Mouse (Mus musculus): ENCODE measurements at regions not wholly inside any gene's neighbourhood (a gene's known extent, or its start where the extent isn't known, plus 50 kb on each side); places are given as distances from the start of the nearest gene placed in this dataset.

DNA sequence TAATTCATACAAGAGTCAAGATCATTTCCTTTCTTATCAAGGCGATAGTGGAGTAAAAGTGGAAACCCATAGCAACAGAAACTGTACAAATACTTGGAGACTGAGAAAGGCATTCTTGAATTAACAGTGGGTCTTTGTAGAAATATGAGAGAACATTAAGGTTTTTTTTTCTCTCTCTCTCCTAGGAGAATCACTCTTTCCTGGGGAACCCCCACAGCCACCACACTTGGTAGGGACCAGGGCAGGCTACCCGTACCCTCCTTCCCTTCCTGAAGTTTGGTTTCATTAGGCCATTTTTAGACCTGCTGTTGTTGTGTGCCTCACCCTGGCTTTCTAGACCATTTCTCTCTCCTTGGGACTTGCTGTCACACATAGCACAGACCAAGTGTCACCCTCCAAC is 229.9 kb downstream of the Brinp2 start:
- Histone ChIP-seq H3K27me3 (ENCODE audit: control insufficient read depth, insufficient read depth, low read length) (no peaks in the 10 kb centered on the region), H3K27ac (ENCODE audit: insufficient read depth, low read length) (no peak overlapping the region), H3K4me3 (replicated peaks; ENCODE audit: insufficient read depth, low read depth, low read length) (no peak overlapping the region), H3K4me1 (ENCODE audit: control insufficient read depth, insufficient read depth, low read length) (no peaks in the 10 kb centered on the region)
- no peak for DNase-seq
- TF ChIP-seq POLR2A (IDR thresholded peaks at IDR 0.05; ENCODE audit: borderline replicate concordance, insufficient read depth, low read length) (no peak), CTCF (IDR thresholded peaks at IDR 0.05; ENCODE audit: borderline replicate concordance, insufficient read depth, low read depth, low read length) (no peak)
- WGBS = 87% methylated on average over 2 of the region's 2 CpGs

DNA sequence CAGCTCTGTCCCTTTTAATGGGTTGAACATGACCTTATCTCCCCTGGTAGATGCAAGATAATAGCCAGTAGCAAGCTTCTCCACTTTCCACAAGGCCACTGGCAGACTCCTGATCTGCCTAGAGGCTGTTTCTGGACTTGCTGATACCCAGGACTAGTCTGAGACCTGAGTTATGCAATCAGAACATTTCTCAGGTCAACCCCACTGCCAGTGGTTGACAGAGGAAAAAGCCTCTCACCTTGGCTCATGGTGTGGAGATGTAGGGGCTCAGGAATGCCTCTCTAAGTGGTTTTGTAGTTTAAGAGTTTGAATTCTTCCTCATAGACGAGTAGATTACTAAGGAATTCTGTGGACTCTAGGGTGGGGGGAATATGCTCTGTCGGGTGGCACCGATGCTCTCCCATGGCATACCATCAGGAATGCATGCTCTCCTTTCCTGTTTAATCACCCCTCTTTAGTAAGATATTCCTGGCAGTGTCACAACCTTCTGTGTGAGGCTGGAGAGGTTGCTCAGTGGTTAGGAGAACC is 226.8 kb downstream of the Brinp2 start:
- Histone ChIP-seq H3K27me3 (ENCODE audit: control insufficient read depth, insufficient read depth, low read length) (no peaks in the 10 kb centered on the region), H3K4me1 (ENCODE audit: control insufficient read depth, insufficient read depth, low read length) (no peaks in the 10 kb centered on the region), H3K4me3 (replicated peaks; ENCODE audit: insufficient read depth, low read depth, low read length) (no peak overlapping the region), H3K27ac (ENCODE audit: insufficient read depth, low read length) (no peak overlapping the region)
- DNase-seq = no peak
- WGBS = 92% methylated on average over 3 of the region's 3 CpGs
- TF ChIP-seq POLR2A (IDR thresholded peaks at IDR 0.05; ENCODE audit: borderline replicate concordance, insufficient read depth, low read length) = no peak
- no peak for TF ChIP-seq CTCF (IDR thresholded peaks at IDR 0.05; ENCODE audit: borderline replicate concordance, insufficient read depth, low read depth, low read length)

DNA sequence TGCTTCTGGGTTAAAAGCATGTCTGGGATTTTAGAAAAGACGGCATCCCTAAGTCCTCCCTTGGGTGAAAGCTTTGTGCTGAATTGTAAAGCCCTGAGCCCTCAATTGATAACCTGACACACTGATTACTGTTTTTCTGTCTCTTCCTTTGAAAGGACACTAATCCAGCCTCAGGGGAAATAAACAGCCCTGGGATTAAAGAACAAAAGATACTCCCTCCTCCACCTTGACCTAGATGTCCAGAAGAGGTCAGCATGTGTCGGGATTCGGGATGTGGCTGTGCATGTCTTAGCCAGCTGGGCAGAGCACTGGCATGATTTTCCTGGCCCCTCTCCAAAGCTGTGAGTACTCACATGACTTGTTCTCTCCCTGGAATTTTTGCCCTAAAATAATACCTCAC is 208.6 kb downstream of the Brinp2 start:
- peak; percentile 15 to 41 for DNase-seq
- 15% methylated on average over 3 of the region's 3 CpGs for WGBS
- TF ChIP-seq CTCF (IDR thresholded peaks at IDR 0.05; ENCODE audit: borderline replicate concordance, insufficient read depth, low read depth, low read length) = no peak
- TF ChIP-seq POLR2A (IDR thresholded peaks at IDR 0.05; ENCODE audit: borderline replicate concordance, insufficient read depth, low read length) = no peak
- Histone ChIP-seq H3K4me3 (replicated peaks; ENCODE audit: insufficient read depth, low read depth, low read length) (no peak overlapping the region), H3K27me3 (ENCODE audit: control insufficient read depth, insufficient read depth, low read length) (no peaks in the 10 kb centered on the region), H3K27ac (ENCODE audit: insufficient read depth, low read length) (no peak overlapping the region), H3K4me1 (ENCODE audit: control insufficient read depth, insufficient read depth, low read length) (no peaks in the 10 kb centered on the region)

DNA sequence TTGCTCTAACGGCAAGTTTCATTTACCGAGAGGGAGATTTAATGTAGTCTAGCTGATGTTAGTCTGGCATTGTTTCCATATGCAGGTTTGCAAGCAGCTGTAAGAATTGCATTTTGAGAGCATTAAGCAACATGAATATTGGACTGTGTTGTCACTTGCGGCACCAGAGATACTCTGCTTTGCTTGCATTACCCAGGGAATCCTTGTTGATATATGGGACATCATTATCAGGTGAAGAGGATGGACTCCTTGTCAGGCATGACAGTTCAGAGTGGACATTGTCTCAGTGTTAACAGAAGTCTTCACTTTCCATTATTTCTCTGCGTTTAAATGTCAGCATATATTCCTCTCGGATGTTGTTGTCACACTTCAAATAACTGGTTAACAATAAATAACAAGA is 208.1 kb downstream of the Brinp2 start:
- Histone ChIP-seq H3K4me1 (ENCODE audit: control insufficient read depth, insufficient read depth, low read length) (no peaks in the 10 kb centered on the region), H3K27ac (ENCODE audit: insufficient read depth, low read length) (no peak overlapping the region), H3K27me3 (ENCODE audit: control insufficient read depth, insufficient read depth, low read length) (no peaks in the 10 kb centered on the region), H3K4me3 (replicated peaks; ENCODE audit: insufficient read depth, low read depth, low read length) (no peak overlapping the region)
- DNase-seq = no peak
- TF ChIP-seq POLR2A (IDR thresholded peaks at IDR 0.05; ENCODE audit: borderline replicate concordance, insufficient read depth, low read length) (no peak), CTCF (IDR thresholded peaks at IDR 0.05; ENCODE audit: borderline replicate concordance, insufficient read depth, low read depth, low read length) (no peak)
- WGBS = 83% methylated on average over 5 of the region's 5 CpGs

DNA sequence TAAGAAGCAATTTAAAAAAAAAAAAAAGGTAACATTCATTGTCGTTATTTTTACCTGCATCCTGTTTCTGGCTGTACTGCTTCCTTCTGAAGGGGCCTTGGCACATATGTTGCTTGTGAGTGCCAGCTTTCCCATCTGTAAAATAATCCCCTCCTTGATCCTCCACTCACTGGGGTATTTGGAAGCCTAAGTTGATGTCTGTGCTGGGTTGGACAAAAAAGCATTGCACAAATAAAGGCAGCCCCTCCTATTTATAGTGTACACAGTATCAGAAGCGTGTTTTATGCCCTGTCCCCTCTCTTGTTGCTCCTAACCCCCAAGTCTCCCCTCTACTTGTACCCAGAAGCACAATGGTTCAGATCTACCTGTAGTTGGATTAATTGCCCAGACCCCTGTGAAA is 195.0 kb downstream of the Brinp2 start:
- no peaks in the 10 kb centered on the region for H3K27me3 ChIP-seq (ENCODE audit: control insufficient read depth, insufficient read depth, low read length)
- DNase-seq = no peak
- no peak overlapping the region for H3K27ac ChIP-seq (ENCODE audit: insufficient read depth, low read length)
- H3K4me1 ChIP-seq (ENCODE audit: control insufficient read depth, insufficient read depth, low read length) = 0 out of 2 replicates have a peak, but pooled peaks cover 2% of the 10 kb centered on the region
- no peak for TF ChIP-seq CTCF (IDR thresholded peaks at IDR 0.05; ENCODE audit: borderline replicate concordance, insufficient read depth, low read depth, low read length)
- TF ChIP-seq POLR2A (IDR thresholded peaks at IDR 0.05; ENCODE audit: borderline replicate concordance, insufficient read depth, low read length) = no peak
- no peak overlapping the region for H3K4me3 ChIP-seq (replicated peaks; ENCODE audit: insufficient read depth, low read depth, low read length)
- WGBS = 24% methylated on average over 2 of the region's 2 CpGs

- DNase-seq = no peak
- Histone ChIP-seq H3K4me3 (replicated peaks; ENCODE audit: insufficient read depth, low read depth, low read length) (no peak overlapping the region), H3K27ac (ENCODE audit: insufficient read depth, low read length) (no peak overlapping the region), H3K4me1 (ENCODE audit: control insufficient read depth, insufficient read depth, low read length) (0 out of 2 replicates have a peak, but pooled peaks cover 2% of the 10 kb centered on the region), H3K27me3 (ENCODE audit: control insufficient read depth, insufficient read depth, low read length) (no peaks in the 10 kb centered on the region)
- WGBS = 49% methylated on average over 6 of the region's 6 CpGs
- TF ChIP-seq CTCF (IDR thresholded peaks at IDR 0.05; ENCODE audit: borderline replicate concordance, insufficient read depth, low read depth, low read length) (no peak), POLR2A (IDR thresholded peaks at IDR 0.05; ENCODE audit: borderline replicate concordance, insufficient read depth, low read length) (no peak)
These were observed 194.6 kb downstream of the Brinp2 start for GRCm38 (mm10) chr1:158161533-158161932.

GRCm38 (mm10) chr1:158163411-158163810 is 192.7 kb downstream of the Brinp2 start:
- TF ChIP-seq CTCF (IDR thresholded peaks at IDR 0.05; ENCODE audit: borderline replicate concordance, insufficient read depth, low read depth, low read length) = no peak
- TF ChIP-seq POLR2A (IDR thresholded peaks at IDR 0.05; ENCODE audit: borderline replicate concordance, insufficient read depth, low read length) = no peak
- Histone ChIP-seq H3K27me3 (ENCODE audit: control insufficient read depth, insufficient read depth, low read length) (no peaks in the 10 kb centered on the region), H3K4me3 (replicated peaks; ENCODE audit: insufficient read depth, low read depth, low read length) (no peak overlapping the region), H3K4me1 (ENCODE audit: control insufficient read depth, insufficient read depth, low read length) (0 out of 2 replicates have a peak, but pooled peaks cover 2% of the 10 kb centered on the region), H3K27ac (ENCODE audit: insufficient read depth, low read length) (no peak overlapping the region)
- DNase-seq = no peak

DNA sequence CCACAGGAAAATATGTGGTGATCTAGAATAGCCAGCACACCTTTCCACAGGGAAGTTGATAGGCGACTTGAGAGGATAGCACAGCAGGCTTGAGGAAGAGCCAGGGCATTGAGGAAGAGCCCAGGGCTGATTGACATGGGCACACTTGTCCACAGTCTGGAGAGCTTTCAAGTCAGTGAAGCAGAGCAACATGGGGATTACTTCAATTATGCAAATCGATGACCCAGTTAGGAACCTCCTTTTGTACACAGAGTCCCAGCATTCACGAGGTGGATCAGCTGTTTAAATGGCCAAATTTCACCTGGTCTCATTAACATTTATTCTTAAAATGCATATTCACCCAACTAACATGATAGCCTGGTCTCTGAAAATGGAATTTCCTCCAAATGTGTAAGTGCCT is 186.1 kb downstream of the Brinp2 start:
- Histone ChIP-seq H3K27me3 (ENCODE audit: control insufficient read depth, insufficient read depth, low read length) (no peaks in the 10 kb centered on the region), H3K4me3 (replicated peaks; ENCODE audit: insufficient read depth, low read depth, low read length) (no peak overlapping the region), H3K27ac (ENCODE audit: insufficient read depth, low read length) (no peak overlapping the region), H3K4me1 (ENCODE audit: control insufficient read depth, insufficient read depth, low read length) (no peaks in the 10 kb centered on the region)
- no peak for TF ChIP-seq CTCF (IDR thresholded peaks at IDR 0.05; ENCODE audit: borderline replicate concordance, insufficient read depth, low read depth, low read length)
- no peak for TF ChIP-seq POLR2A (IDR thresholded peaks at IDR 0.05; ENCODE audit: borderline replicate concordance, insufficient read depth, low read length)
- 15% methylated on average over 3 of the region's 3 CpGs for WGBS
- DNase-seq = no peak
